In the genomic region with DNA sequence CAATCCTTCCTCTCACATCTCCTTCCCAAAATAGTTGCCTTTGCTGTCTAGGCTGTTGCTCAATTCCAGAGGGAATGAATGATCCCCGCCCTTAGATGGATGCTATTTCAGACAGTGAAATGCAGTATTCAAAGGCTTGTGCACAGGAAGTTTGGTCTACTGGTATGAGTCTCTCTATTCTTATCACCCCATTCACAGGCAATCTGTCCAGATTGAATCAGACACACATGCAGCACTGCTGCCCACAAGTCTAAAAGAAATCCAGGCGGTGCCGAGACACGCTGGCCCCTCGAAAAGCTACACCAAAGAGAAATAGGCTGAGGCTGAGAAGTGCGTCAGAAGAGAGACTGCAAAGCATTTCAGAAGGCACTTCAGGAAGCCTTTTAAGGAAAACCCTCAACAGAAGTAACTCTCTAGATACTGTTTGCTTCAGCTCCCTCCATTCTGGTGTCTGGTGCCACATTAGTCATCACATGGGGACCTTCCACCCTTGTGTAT, we compare ENCODE assay signal across 10 mouse cellular contexts.
DNase-seq lines count a peak whose midpoint lies in the region; ATAC-seq and TF ChIP-seq lines count a peak whose summit lies in the region.
"Had no signal": no experiment of that assay in that cellular context is flagged by ENCODE, and none has a peak within 500 bp of the region (broad histone marks: within the 10 kb centered on the region; RNA-seq: fewer than 3 reads in every experiment).

No protein-coding gene starts in this region.

- no peak overlapping the region for H3K9ac ChIP-seq in heart, adult 2 months (ENCODE audit: low read depth, low read length)
- H3K9ac ChIP-seq in heart, embryonic 16.5 days (ENCODE audit: low read length), result 0 out of 2 replicates have a peak overlapping the region, but pooled peaks have one; percentile 7

- intact Hi-C loops in heart, adult 2 months (cut with DNase I), result loop anchor here (2.0 kb wide), 1 partner anchor 14 kb away; no protein-coding TSS in a partner anchor

- peak; percentile 29 for ATAC-seq in heart, embryonic 16.5 days (replicated peaks; ENCODE audit: extremely low read depth, insufficient read depth, low FRiP score)
- ATAC-seq in megakaryocyte progenitor cell, adult 5-6 weeks (replicated peaks; ENCODE audit: poor library complexity), result no peak
- ATAC-seq: forebrain, embryonic 14.5 days had no signal

- 29% methylated on average over 6 of the region's 6 CpGs for WGBS in heart, adult 2 months
- WGBS in heart, embryonic 16.5 days, result 13% methylated on average over 6 of the region's 6 CpGs

- peaks cover 5% of the 10 kb centered on the region for H3K4me1 ChIP-seq in heart, adult 2 months (ENCODE audit: control insufficient read depth, insufficient read depth, low read length)
- peaks cover 20% of the 10 kb centered on the region for H3K4me1 ChIP-seq in heart, embryonic 16.5 days (ENCODE audit: control insufficient read depth, insufficient read depth, low read length)

- no peak for TF ChIP-seq EP300 in heart, adult 2 months (IDR thresholded peaks at IDR 0.05; ENCODE audit: insufficient read depth, low read depth, low read length)

- H3K4me3 ChIP-seq in heart, adult 2 months, result no peak overlapping the region
- H3K4me3 ChIP-seq in heart, embryonic 16.5 days (ENCODE audit: low read length), result no peak overlapping the region

- peaks cover 5% of the 10 kb centered on the region for H3K79me2 ChIP-seq in heart, adult 2 months (replicated peaks; ENCODE audit: control insufficient read depth, insufficient read depth, low read length)

- H3K36me3 ChIP-seq in heart, adult 2 months (ENCODE audit: control insufficient read depth, insufficient read depth, low read length), result peaks cover 10% of the 10 kb centered on the region
- H3K36me3 ChIP-seq in heart, embryonic 16.5 days (ENCODE audit: control insufficient read depth, insufficient read depth), result peaks cover 12% of the 10 kb centered on the region

- H3K4me2 ChIP-seq in heart, embryonic 16.5 days (ENCODE audit: low read depth, low read length), result peak overlapping the region; percentile 41

- peak; percentile 20 to 37 for DNase-seq in heart, adult 2 months
- no peak for DNase-seq in heart, adult 8-10 months (ENCODE audit: low spot score)
- peak; percentile 76 for DNase-seq in brain, adult 2 months (ENCODE audit: low read depth, low spot score)
- DNase-seq in lung, postnatal 25 days (ENCODE audit: low spot score), result peak; percentile 44
- no peak for DNase-seq in cerebellum, adult 11 months
- no peak for DNase-seq in cerebellum, postnatal 14 days
- DNase-seq: cerebellum, adult 11-12 months had no signal

- H3K9me3 ChIP-seq in heart, embryonic 16.5 days (replicated peaks; ENCODE audit: control insufficient read depth, low read length), result no peaks in the 10 kb centered on the region

- no peaks in the 10 kb centered on the region for H3K27me3 ChIP-seq in heart, adult 2 months (ENCODE audit: control insufficient read depth, insufficient read depth, low read length)
- H3K27me3 ChIP-seq in heart, embryonic 16.5 days (ENCODE audit: control insufficient read depth, insufficient read depth, low read length), result no peaks in the 10 kb centered on the region

- H3K27ac ChIP-seq in heart, adult 2 months, result peak overlapping the region; percentile 51; the same call in 1 of the 2 replicates
- peak overlapping the region; percentile 77 for H3K27ac ChIP-seq in heart, embryonic 16.5 days (ENCODE audit: low read length)

- TF ChIP-seq CTCF in heart, adult 2 months (IDR thresholded peaks at IDR 0.05), result no peak

- 0 out of 2 replicates have a peak, but pooled peaks have one; percentile 16 for TF ChIP-seq POLR2A in heart, adult 2 months (IDR thresholded peaks at IDR 0.05; ENCODE audit: insufficient read depth, low read depth, low read length)

Comparison
In these comparisons a context has a peak if more than half of its experiments do, and no peak if none do; other contexts are left out.
1. DNase-seq: peak in heart, adult 2 months (2 of 2), brain, adult 2 months (single experiment) and lung, postnatal 25 days (single experiment); none in heart, adult 8-10 months (single experiment), cerebellum, adult 11 months (single experiment) and cerebellum, postnatal 14 days (0 of 2).